Mouse (Mus musculus) testis, postnatal 14 days (tissue): ENCODE measurements around the gene Gm28539.
"Not testable (repeated sequence)": the region's sequence is repeated elsewhere in the genome, so short reads cannot be mapped to it uniquely, and the experiment has no call there.

Source experiments
- DNase-seq: peaks from one replicate; pipeline ENCODE4 v3.0.0; 2021; ENCODE audit warnings: low spot score

Gene Gm28539

DNA sequence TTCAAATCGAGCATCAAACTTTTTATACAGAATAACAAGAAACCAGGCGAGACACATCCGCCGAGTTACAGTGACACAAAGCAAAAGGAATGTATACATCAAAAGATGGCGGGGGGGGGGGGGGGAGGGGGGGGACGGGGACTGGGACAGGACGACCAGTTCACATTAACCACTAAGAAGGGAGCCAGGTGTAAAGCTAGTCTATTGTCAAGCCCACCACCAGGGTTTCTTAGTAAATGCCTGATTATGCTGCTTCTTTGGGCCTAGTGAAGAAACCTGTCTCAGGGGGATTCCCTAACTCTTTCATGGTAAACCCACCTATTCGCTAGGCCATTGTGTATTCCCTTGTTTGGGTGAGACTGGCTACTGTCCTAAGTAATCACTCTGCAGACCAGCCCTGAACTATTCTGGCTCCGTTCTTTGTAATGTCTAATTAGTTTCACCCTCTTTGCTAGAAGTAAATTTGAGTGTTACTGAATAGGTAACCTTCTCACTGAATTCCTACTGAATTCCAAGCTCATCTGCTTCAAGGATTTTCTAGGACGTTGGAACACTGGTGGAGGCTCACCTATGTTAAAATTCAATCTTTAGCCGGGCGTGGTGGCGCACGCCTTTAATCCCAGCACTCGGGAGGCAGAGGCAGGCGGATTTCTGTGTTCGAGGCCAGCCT, 13.3 kb downstream of the Gm28539 start:
- DNase-seq, result not testable (repeated sequence)

- DNase-seq, result no peak
Observed at GRCm38 (mm10) chr16:18858551-18858950, 22.2 kb downstream of the Gm28539 start.

GRCm38 (mm10) chr16:18860186-18860585, 23.8 kb downstream of the Gm28539 start:
- no peak for DNase-seq

DNA sequence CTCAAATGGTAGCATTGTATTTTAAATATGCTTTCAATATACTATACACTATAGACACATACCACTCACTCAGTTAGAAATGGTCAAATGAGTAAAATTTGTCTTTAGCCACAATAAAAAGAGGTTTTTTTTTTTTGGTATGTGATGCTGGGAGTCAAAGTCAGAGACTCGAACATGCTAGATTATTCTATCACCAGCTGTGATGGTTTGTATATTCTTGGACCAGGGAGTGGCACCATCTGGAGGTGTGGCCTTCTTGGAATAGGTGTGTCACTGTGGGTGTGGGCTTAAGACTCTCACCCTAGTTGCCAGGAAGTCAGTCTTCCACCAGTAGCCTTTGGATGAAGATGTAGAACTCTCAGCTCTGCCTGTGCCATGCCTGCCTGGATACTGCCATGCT, 34.1 kb downstream of the Gm28539 start:
- DNase-seq, result not testable (repeated sequence)

DNA sequence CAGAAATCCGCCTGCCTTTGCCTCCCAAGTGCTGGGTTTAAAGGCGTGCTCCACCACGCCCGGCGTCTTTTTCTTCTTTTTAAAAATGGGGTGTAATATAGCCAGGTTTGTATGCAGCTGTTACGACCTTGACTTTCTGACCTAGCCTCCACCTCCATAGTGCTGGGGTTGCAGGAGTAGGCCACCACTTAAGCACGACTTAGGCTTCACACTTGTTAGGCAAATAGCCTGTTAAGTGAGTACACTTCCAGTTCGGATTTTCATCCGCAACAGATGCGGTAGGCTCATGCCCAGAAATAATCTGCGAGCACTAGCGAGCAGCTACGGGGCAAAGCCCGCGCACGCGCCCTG, 39.7 kb downstream of the Gm28539 start:
- DNase-seq, result no peak

GRCm38 (mm10) chr16:18876442-18877308, 40.3 kb downstream of the Gm28539 start, which contains the start of the genes Mrpl40 and Hira:
TSS of gene Mrpl40 (minus strand) at chr16:18876862.
TSS of gene Hira (plus strand) at chr16:18877037.
- peak; percentile 94 for DNase-seq

DNA sequence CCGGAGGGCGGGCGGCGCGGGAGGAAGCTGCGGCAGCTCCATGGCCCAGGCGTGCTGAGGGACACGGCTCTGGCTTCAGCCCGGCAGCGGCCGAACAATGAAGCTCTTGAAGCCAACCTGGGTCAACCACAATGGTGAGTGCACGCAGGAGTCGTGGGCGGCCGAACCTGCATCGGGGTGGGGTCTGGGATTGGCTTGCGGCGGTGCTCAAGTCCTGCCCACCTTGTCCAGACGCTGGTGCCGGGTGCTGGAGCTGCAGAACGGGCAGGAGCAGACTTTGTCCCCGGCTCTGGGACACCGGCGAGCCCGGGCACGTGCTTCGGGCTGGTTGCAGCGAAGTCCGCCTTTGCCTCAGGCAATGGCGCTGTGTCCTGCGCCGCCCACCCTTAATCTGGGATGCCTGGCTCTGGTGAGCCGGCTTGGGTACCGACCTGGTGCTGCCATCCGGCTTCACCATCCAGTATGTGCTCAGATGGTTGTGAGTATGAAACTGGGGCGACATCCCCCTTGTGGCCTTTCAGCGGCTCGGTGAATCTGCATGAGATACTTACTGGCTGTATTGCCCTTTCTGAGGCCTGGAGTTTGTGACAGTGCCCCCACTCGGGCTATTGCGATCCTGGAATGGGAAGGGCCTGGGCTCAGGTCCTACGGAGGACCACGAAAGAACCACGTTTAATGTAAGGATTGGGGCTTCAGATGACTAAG, 41.2 kb downstream of the Gm28539 start:
- DNase-seq, result peak; percentile 73

DNA sequence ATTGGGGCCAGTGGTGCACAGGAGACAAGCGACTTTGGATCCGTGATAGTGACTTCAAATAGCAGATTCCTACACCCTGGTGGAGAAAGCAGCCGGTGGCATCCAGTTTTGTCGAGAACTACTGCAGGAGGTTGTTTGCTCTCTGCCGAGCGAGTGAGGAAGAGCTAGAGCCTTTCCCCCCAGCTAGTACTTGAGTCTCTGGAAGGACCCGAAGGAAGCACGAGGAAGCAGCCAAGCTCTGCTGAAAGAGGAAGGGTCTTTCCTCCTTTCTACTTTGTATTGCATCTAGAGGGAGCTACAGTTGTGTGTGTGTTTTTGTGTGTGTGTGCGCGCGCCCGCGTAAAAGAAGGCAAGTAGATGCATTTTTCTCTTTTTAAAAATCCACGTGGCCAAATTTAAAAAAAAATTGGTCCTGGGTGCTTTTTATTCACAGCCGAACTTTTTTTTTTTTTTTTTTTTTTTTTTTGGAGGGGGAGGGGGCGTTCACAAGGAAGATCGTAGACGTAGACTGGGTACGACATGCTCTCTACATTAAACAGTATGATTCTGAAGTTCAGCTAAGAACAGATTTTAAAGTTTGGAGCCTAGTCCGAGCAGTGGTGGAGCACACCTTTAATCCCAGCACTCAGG, 41.8 kb downstream of the Gm28539 start:
- DNase-seq, result no peak

DNA sequence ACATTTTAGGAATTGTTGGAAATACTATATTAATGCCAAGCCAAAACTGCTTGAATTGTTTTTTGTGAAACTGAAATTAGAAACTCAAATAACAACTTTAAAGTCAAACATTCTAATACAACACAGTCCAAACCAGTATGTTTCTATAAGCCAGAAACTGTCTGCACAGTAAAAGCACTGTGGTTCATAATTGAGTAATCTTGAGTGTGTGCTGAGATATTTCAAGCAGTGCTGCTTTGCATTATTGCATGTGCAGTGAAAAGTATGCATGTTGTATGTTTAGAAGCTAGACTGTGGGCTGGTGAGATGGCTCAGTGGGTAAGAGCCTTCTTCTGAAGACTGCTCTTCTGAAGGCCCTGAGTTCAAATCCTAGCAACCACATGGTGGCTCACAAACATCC, 47.7 kb downstream of the Gm28539 start:
- DNase-seq, result no peak

- no peak for DNase-seq
Observed at GRCm38 (mm10) chr16:18893840-18894372, 57.5 kb downstream of the Gm28539 start.

- no peak for DNase-seq
Observed at GRCm38 (mm10) chr16:18895249-18895648, 58.9 kb downstream of the Gm28539 start.

GRCm38 (mm10) chr16:18896429-18896828, 60.0 kb downstream of the Gm28539 start:
- no peak for DNase-seq

GRCm38 (mm10) chr16:18905648-18906047, 69.3 kb downstream of the Gm28539 start:
- no peak for DNase-seq

GRCm38 (mm10) chr16:18916064-18916463, 79.7 kb downstream of the Gm28539 start:
- DNase-seq, result no peak

DNA sequence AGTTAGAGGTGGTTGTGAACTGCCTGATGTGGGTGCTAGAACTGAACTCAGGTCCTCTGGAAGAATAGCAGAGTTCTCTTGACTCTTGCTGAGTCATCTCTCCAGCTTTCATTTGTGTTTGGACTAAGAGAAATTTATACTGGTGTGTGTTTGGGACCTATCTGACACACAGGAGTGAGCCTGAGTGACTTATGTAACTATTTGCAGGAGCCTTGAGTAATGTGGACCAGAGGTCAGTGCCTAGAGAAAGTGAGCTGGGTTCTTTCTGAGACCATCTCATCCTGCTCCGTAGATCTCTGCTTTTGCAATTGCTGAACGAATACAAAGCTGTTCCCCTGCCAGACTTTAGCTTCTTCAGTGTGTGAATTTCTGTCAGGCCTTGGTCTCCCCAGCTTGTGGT, 85.4 kb downstream of the Gm28539 start:
- no peak for DNase-seq

DNA sequence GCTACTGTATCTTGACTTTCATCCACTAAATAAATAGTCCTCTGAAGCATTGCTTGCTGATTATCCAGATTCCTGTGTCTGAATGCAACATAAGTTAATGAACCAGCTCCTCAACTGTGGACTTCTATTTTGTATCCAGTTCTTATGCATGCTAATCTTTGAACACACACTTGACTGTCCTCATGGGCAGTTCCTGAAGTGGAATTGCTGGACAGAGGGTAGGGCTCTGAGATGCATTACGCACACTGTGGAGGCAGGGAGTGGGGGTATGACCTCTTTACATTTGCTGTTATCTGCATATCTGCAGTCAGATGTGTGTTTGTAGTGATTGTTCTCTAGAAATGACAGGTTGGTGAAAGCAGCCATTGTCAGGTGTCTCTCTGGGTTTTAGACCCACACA, 91.6 kb downstream of the Gm28539 start:
- DNase-seq, result no peak

DNA sequence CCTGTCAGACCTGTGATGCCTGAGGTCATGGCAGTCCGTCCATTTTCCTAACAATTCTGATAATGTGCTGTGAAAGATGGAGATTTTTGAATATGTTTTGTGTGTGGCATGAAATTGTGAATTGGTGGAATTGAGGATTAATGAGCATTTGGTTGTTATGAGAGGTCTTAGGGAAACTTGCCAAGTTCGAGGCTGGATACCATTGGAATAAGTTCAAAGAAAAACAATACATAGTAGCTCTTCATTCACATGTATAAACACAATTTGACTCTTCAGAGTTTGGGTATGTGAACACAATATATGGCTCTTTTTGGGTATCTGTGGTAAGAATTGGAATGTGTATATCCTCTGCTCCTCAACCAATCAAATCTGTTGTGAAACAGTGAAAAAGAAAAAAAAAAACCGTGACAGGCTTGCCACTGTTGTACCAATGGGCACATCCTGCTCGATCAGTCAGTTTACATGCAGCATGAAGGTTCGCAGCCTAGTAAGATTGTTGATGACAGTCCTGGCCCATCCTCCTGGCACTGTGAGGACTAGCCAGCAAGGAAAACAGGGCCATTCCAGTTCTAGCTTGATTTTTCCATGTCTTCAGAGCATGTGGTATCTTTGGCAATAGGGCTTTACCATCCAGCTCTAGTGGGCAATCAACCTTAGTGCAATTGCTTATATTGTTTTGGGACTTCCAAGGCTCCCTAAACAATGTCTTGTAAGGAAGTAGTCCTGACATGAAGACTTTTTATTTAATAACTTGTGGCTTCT, 102.1 kb downstream of the Gm28539 start:
- DNase-seq, result no peak

- DNase-seq, result no peak
Observed at GRCm38 (mm10) chr16:18943906-18944305, 107.5 kb downstream of the Gm28539 start.

GRCm38 (mm10) chr16:18948941-18949340, 112.6 kb downstream of the Gm28539 start:
- no peak for DNase-seq

DNA sequence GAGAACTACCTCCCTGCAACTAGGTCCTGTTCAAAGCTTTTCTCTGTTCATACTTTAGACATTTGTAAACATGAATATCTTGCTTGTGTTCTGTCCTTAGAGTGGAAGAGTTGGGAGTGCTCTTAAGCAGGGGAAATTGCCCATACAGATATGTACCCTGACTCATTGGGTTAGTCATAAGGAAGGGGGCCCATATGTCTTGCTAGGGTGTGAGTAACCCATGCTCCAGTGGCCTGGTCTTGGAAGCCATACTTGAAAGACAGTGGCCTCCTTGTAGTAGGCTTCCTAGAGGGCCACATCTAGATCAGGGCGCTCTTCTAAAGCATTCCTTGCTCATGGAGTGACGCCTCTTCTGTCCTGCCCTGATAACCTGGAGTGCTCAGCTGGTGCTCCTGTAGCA, 114.0 kb downstream of the Gm28539 start:
- DNase-seq, result no peak

DNA sequence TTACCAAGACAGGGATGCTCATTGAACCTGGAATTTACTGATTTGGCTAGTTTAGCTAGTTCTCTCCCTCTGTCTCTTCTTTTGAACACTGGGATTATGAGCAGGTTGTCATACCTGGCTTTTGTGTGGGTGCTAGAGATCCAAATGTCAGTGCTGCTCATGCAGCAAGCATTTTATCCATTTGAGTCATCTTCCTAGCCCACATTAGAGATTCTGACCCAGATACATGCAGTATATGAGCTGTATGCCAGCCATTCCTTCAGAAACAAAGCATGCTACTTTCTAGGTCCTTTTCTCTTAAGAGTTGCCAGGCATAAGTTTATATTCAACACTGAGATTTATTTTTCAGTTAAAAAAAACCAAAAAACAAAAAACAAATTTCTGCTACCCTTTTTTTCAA, 116.4 kb downstream of the Gm28539 start:
- no peak for DNase-seq
